Mouse (Mus musculus): Measurements from ENCODE around the gene Dhh. TPM values are rescaled to one million over a fixed set of nuclear protein-coding genes. Genes with fewer than 3 reads are reported as not detected.
"Not testable (repeated sequence)": the region's sequence is repeated elsewhere in the genome, so short reads cannot be mapped to it uniquely, and the experiment has no call there.

Gene Dhh
- polyA plus RNA-seq, 1 experiment from 2014 or later, result 2.9 TPM

DNA sequence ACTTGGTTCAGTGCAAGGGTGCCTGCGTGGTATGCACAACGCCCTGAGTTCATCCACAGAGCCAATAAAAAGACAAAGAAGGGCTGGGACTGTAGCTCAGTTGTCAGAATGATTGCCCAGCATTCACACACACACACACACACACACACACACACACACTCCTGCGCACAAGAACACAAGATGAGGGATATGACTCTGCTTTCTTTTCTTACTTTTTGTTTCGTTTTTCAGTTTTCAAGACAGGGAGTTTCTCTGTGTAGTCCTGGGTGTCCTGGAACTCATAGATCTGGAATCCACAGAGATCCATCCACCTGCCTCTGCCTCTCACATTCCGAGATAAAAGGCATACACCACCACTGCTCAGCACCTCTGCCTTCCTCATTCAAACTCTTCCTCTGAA lies 29.2 kb upstream of the Dhh start:
- no peak overlapping the region for H3K9ac ChIP-seq (ENCODE audit: low read depth, low read length)
- WGBS, result 80% methylated on average over 5 of the region's 5 CpGs
- H3K27me3 ChIP-seq (ENCODE audit: insufficient read depth, low read length), result no peaks in the 10 kb centered on the region
- no peak for TF ChIP-seq CTCF (IDR thresholded peaks at IDR 0.05; ENCODE audit: low read depth)
- peaks cover 5% of the 10 kb centered on the region; the same call in 1 of the 2 replicates for H3K4me1 ChIP-seq (replicated peaks; ENCODE audit: insufficient read depth, low read length)
- DNase-seq (ENCODE audit: low spot score) (no peak), ATAC-seq (replicated peaks; ENCODE audit: low FRiP score, low read depth) (no peak)
- H3K36me3 ChIP-seq (ENCODE audit: insufficient read depth, low read length), result peaks cover 13% of the 10 kb centered on the region
- no peak overlapping the region for H3K4me2 ChIP-seq (ENCODE audit: low read length)
- H3K27ac ChIP-seq, result no peak overlapping the region
- no peaks in the 10 kb centered on the region for H3K9me3 ChIP-seq (replicated peaks; ENCODE audit: low read length)
- H3K4me3 ChIP-seq (replicated peaks; ENCODE audit: low read depth, low read length), result no peak overlapping the region

- Histone ChIP-seq H3K9me3 (replicated peaks; ENCODE audit: low read length) (no peaks in the 10 kb centered on the region), H3K4me1 (replicated peaks; ENCODE audit: insufficient read depth, low read length) (peaks cover 5% of the 10 kb centered on the region; the same call in 1 of the 2 replicates), H3K4me2 (ENCODE audit: low read length) (no peak overlapping the region), H3K27ac (no peak overlapping the region), H3K27me3 (ENCODE audit: insufficient read depth, low read length) (no peaks in the 10 kb centered on the region), H3K9ac (ENCODE audit: low read depth, low read length) (no peak overlapping the region), H3K4me3 (replicated peaks; ENCODE audit: low read depth, low read length) (no peak overlapping the region), H3K36me3 (ENCODE audit: insufficient read depth, low read length) (no peaks in the 10 kb centered on the region)
- ATAC-seq (replicated peaks; ENCODE audit: low FRiP score, low read depth) (no peak), DNase-seq (ENCODE audit: low spot score) (no peak)
- WGBS, result 80% methylated on average over 3 of the region's 3 CpGs
- TF ChIP-seq CTCF (IDR thresholded peaks at IDR 0.05; ENCODE audit: low read depth), result no peak
Measured at GRCm38 (mm10) chr15:98924682-98925081, 26.3 kb upstream of the Dhh start.

DNA sequence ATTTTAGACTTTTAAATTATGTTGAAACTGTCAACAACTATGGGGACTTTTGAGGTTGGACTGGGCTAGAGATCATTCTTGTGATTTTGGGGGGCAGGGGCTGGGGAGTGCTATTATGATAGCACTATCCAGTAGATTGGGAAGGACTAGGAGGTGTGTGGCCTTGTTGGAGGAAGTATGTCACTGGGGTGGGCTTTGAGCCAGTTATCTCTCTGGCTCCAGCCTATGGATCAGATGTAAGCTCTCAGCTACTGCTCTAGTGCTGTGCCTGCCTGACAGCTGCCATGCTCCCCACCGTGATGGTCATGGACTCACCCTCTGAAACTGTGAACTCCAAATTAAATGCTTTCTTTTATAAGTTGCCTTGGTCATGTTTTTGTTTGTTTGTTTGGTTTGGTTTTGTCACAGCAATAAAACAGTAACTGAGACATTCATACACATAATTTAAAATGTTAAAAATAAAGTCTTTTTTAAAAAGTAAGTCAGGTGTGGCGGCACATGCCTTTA lies 24.7 kb upstream of the Dhh start:
- Histone ChIP-seq H3K4me1 (replicated peaks; ENCODE audit: insufficient read depth, low read length) (no peaks in the 10 kb centered on the region), H3K27me3 (ENCODE audit: insufficient read depth, low read length) (no peaks in the 10 kb centered on the region), H3K36me3 (ENCODE audit: insufficient read depth, low read length) (no peaks in the 10 kb centered on the region), H3K4me2 (ENCODE audit: low read length) (no peak overlapping the region), H3K9me3 (replicated peaks; ENCODE audit: low read length) (no peaks in the 10 kb centered on the region), H3K4me3 (replicated peaks; ENCODE audit: low read depth, low read length) (no peak overlapping the region), H3K9ac (ENCODE audit: low read depth, low read length) (no peak overlapping the region), H3K27ac (no peak overlapping the region)
- ATAC-seq (replicated peaks; ENCODE audit: low FRiP score, low read depth) (no peak), DNase-seq (ENCODE audit: low spot score) (no peak)
- no peak for TF ChIP-seq CTCF (IDR thresholded peaks at IDR 0.05; ENCODE audit: low read depth)
- 86% methylated on average over 2 of the region's 2 CpGs for WGBS

GRCm38 (mm10) chr15:98922581-98922980 lies 24.2 kb upstream of the Dhh start:
- Histone ChIP-seq H3K4me1 (replicated peaks; ENCODE audit: insufficient read depth, low read length) (no peaks in the 10 kb centered on the region), H3K9ac (ENCODE audit: low read depth, low read length) (no peak overlapping the region), H3K4me2 (ENCODE audit: low read length) (no peak overlapping the region), H3K36me3 (ENCODE audit: insufficient read depth, low read length) (no peaks in the 10 kb centered on the region), H3K27ac (no peak overlapping the region), H3K27me3 (ENCODE audit: insufficient read depth, low read length) (no peaks in the 10 kb centered on the region), H3K4me3 (replicated peaks; ENCODE audit: low read depth, low read length) (no peak overlapping the region), H3K9me3 (replicated peaks; ENCODE audit: low read length) (no peaks in the 10 kb centered on the region)
- TF ChIP-seq CTCF (IDR thresholded peaks at IDR 0.05; ENCODE audit: low read depth), result no peak
- no peak for ATAC-seq (replicated peaks; ENCODE audit: low FRiP score, low read depth)
- DNase-seq (ENCODE audit: low spot score), result no peak
- 44% methylated on average over 3 of the region's 3 CpGs for WGBS

DNA sequence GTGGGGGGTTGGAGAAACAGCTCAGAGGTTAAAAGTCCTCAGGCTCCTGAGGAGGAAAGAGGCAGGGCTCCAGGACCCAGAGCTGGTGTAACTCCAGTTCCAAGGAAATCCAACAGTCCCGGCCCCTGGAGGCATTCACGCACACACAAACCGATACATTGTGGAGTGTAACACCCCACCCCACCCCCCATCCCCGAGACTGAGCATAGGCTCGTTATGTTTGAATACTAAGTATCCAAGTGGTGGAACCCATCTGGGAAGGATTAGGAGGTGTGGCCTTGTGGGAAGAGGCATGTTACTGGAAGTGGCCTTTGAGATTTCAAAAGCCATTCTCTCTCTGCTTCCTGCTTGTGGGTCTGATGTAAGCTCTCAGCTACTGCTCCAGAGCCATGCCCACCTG lies 23.2 kb upstream of the Dhh start:
- H3K9ac ChIP-seq (ENCODE audit: low read depth, low read length), result no peak overlapping the region
- H3K4me2 ChIP-seq (ENCODE audit: low read length), result no peak overlapping the region
- H3K4me3 ChIP-seq (replicated peaks; ENCODE audit: low read depth, low read length), result no peak overlapping the region
- H3K9me3 ChIP-seq (replicated peaks; ENCODE audit: low read length), result no peaks in the 10 kb centered on the region
- H3K27me3 ChIP-seq (ENCODE audit: insufficient read depth, low read length), result no peaks in the 10 kb centered on the region
- DNase-seq (ENCODE audit: low spot score) (no peak), ATAC-seq (replicated peaks; ENCODE audit: low FRiP score, low read depth) (no peak)
- TF ChIP-seq CTCF (IDR thresholded peaks at IDR 0.05; ENCODE audit: low read depth), result no peak
- no peaks in the 10 kb centered on the region for H3K36me3 ChIP-seq (ENCODE audit: insufficient read depth, low read length)
- WGBS, result 89% methylated on average over 5 of the region's 5 CpGs
- H3K4me1 ChIP-seq (replicated peaks; ENCODE audit: insufficient read depth, low read length), result peaks cover under 1% of the 10 kb centered on the region; the same call in 1 of the 2 replicates
- H3K27ac ChIP-seq, result no peak overlapping the region

DNA sequence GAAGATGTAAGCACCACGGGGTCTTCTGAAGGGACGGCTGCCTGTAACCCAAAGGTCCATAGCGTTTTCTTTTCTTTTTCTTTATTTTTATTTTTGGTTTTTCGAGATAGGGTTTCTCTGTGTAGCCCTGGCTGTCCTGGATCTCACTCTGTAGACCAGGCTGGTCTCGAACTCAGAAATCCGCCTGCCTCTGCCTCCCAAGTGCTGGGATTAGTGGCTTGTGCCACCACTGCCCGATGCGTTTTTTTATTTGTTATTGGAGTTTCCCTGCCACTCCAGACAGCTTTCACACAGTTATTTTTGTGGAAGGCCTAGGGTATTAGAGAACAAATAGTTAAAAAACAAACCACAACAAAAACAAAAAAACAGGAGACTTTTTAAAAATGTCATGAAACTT lies 20.2 kb upstream of the Dhh start:
- not testable (repeated sequence) for H3K36me3 ChIP-seq (ENCODE audit: insufficient read depth, low read length); H3K9me3 ChIP-seq (replicated peaks; ENCODE audit: low read length); H3K4me1 ChIP-seq (replicated peaks; ENCODE audit: insufficient read depth, low read length); H3K27me3 ChIP-seq (ENCODE audit: insufficient read depth, low read length); ATAC-seq (replicated peaks; ENCODE audit: low FRiP score, low read depth); DNase-seq (ENCODE audit: low spot score)
- Histone ChIP-seq H3K4me2 (ENCODE audit: low read length) (peak overlapping the region; percentile 73), H3K9ac (ENCODE audit: low read depth, low read length) (peak overlapping the region; percentile 33; the same call in 1 of the 2 replicates), H3K4me3 (replicated peaks; ENCODE audit: low read depth, low read length) (peak overlapping the region; percentile 88), H3K27ac (peak overlapping the region; percentile 65)
- WGBS, result 22% methylated on average over 8 of the region's 8 CpGs

Measured in kidney, postnatal 0 days (tissue).